Mouse (Mus musculus) cortical plate, adult 2 months (tissue): Measurements from ENCODE around the gene Stxbp5.

ENCODE experiments used
- CTCF ChIP-seq: fragments of 200-500 bp; IDR thresholded peaks from 2 replicates; pipeline ENCODE4 v1.5.1; 2011; ENCODE audit warnings: mild to moderate bottlenecking, control low read depth, low read length; ENCODE audit not compliant: insufficient read depth; ENCODE audit errors: extremely low read depth
- POLR2A ChIP-seq: fragments of 200-500 bp; IDR thresholded peaks from 2 replicates; pipeline ENCODE4 v1.6.1; 2011; ENCODE audit warnings: mild to moderate bottlenecking, low read length, control low read depth; ENCODE audit not compliant: insufficient read depth; ENCODE audit errors: extremely low read depth

DNA sequence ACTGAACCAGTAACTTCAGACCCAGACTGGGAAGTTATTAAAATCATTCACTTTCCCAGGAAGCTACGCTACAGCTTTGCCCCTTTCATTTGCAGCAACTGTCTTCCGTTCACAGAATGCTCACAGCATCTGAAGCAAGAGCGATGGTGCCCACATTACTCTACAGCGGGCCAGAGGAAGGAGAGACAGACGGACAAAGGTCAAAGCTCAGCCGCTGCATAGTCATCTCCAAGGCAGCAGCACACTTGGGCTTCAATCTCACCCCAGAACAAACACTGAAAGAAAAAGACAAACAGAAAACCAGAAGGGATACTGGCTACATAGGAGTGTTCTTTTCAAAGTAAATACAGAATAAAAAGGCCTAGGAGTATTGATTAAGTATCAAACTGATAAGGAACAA lies 144.3 kb downstream of the Stxbp5 start:
- TF ChIP-seq POLR2A (no peak), CTCF (no peak)
